Mouse (Mus musculus) intestine, embryonic 16.5 days (tissue): ENCODE data around the gene Mid1. TPM values are rescaled to one million over a fixed set of nuclear protein-coding genes. Genes with fewer than 3 reads are reported as not detected.
A peak's percentile ranks its signal among the peaks of the same experiment; 100 is the strongest.

ENCODE experiments used
- ATAC-seq: fragments of 200-750 bp; cut with Nextera tagmentation; 2 replicates; pipeline ENCODE4 v1.8.0; 2017; ENCODE audit warnings: moderate TSS enrichment, moderate library complexity
- H3K27ac ChIP-seq: fragments of 300-500 bp; sonication (generic); 2 replicates; pipeline ENCODE4 v1.5.1; 2014; ENCODE audit warnings: mild to moderate bottlenecking, low read length
- H3K27me3 ChIP-seq: fragments of 300-500 bp; sonication (generic); replicated peaks from 2 replicates; pipeline ENCODE4 v1.6.1; 2014; ENCODE audit warnings: low read length, control low read depth, mixed read lengths; ENCODE audit not compliant: control insufficient read depth, insufficient read depth
- H3K36me3 ChIP-seq: fragments of 300-500 bp; sonication (generic); 2 replicates; pipeline ENCODE4 v1.6.1; 2014; ENCODE audit warnings: low read length, control low read depth; ENCODE audit not compliant: control insufficient read depth, insufficient read depth
- H3K4me1 ChIP-seq: fragments of 300-500 bp; sonication (generic); 2 replicates; pipeline ENCODE4 v1.6.1; 2014; ENCODE audit warnings: low read length, control low read depth, mixed read lengths; ENCODE audit not compliant: control insufficient read depth, insufficient read depth
- H3K4me2 ChIP-seq: fragments of 300-500 bp; sonication (generic); 2 replicates; pipeline ENCODE4 v1.6.1; 2014; ENCODE audit warnings: low read depth, low read length, control low read depth
- H3K4me3 ChIP-seq: fragments of 300-500 bp; sonication (generic); 2 replicates; pipeline ENCODE4 v1.5.1; 2014; ENCODE audit warnings: mild to moderate bottlenecking, low read length
- H3K9ac ChIP-seq: fragments of 300-500 bp; sonication (generic); 2 replicates; pipeline ENCODE4 v1.6.1; 2014; ENCODE audit warnings: low read depth, low read length
- H3K9me3 ChIP-seq: fragments of 300-500 bp; sonication (generic); 2 replicates; pipeline ENCODE4 v1.6.1; 2016; ENCODE audit warnings: low read length, control low read depth; ENCODE audit not compliant: control insufficient read depth
- WGBS: fragments of 180-500 bp; shearing (Covaris S2); extraction: QIAGEN DNeasy Blood & Tissue Kit; methylation state at CpG from one replicate; pipeline ENCODE4 v1.1.7; 2014; 5-methylcytosine and 5-hydroxymethylcytosine counted together
- polyA plus RNA-seq: library from polyadenylated mRNA; unstranded; fragments of >200 nt; fragmentation: Nextera tagmentation; extraction: Ambion mirVana; gene quantifications from 2 replicates; pipeline ENCODE4 v1.2.1, GENCODE M21; 2015

The Mid1 gene
- polyA plus RNA-seq, 1 experiment from 2014 or later: 3.5 TPM

GRCm38 (mm10) chrX:169800238-169800637 is 115.2 kb downstream of the Mid1 start:
- 60% methylated on average over 4 of the region's 4 CpGs for WGBS
- Histone ChIP-seq H3K9me3 (no peaks in the 10 kb centered on the region), H3K36me3 (no peaks in the 10 kb centered on the region)

DNA sequence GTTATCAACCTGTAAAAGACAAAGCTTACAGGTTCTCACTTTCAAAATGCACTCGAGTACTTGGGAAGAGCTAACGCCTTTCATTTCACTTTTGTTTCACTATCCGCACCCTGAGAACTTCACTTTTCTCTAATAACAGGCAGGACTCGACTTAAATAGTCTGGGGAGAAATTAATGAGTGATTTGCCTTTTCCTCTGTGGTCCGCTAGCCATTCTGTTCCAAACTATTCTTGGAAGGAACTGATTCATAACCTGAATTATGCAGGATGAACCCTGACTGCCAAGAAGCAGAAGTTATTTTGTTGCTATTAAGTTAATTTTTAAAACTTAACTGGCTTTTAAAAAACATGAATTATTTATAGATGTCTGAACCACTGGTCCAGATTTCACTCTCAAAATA is 120.8 kb downstream of the Mid1 start:
- H3K27ac ChIP-seq: no peak overlapping the region

More at GRCm38 (mm10) chrX:169800238-169800637, 115.2 kb downstream of the Mid1 start:
- H3K27ac ChIP-seq: no peak overlapping the region
- no peak for ATAC-seq
- no peak overlapping the region for H3K4me3 ChIP-seq
- no peaks in the 10 kb centered on the region for H3K27me3 ChIP-seq
- H3K4me1 ChIP-seq: no peaks in the 10 kb centered on the region
- no peak overlapping the region for H3K4me2 ChIP-seq
- no peak overlapping the region for H3K9ac ChIP-seq

GRCm38 (mm10) chrX:169807744-169808143 is 122.7 kb downstream of the Mid1 start:
- no peaks in the 10 kb centered on the region for H3K27me3 ChIP-seq

More for the DNA sequence above, 120.8 kb downstream of the Mid1 start:
- Histone ChIP-seq H3K36me3 (no peaks in the 10 kb centered on the region), H3K4me3 (no peak overlapping the region), H3K4me2 (no peak overlapping the region), H3K4me1 (no peaks in the 10 kb centered on the region), H3K9ac (no peak overlapping the region), H3K9me3 (no peaks in the 10 kb centered on the region), H3K27me3 (no peaks in the 10 kb centered on the region)
- 63% methylated on average over 5 of the region's 5 CpGs for WGBS
- ATAC-seq: no peak

DNA sequence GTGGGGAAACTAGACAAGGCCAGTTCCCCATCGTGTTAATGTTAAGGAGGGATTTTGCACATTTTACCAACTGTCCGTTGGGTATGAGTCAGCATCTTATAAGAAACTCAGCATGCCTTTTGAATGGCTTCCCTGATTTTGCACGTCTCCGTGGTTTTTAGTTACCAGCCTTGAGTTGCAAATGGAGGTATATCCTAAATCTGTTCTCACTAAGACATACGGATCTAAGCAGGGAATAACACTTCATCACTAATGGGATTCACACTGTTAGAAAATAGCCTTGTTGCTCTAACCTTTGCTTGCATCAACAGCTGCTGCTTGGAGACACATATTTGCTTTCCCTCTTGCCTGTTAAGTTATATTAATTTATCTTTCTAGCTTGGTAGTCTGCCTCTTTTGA is 126.3 kb downstream of the Mid1 start:
- Histone ChIP-seq H3K9ac (no peak overlapping the region), H3K4me3 (no peak overlapping the region), H3K4me2 (no peak overlapping the region), H3K27me3 (no peaks in the 10 kb centered on the region), H3K27ac (no peak overlapping the region), H3K36me3 (no peaks in the 10 kb centered on the region), H3K9me3 (no peaks in the 10 kb centered on the region), H3K4me1 (no peaks in the 10 kb centered on the region)
- ATAC-seq: no peak
- WGBS: 59% methylated on average over 5 of the region's 5 CpGs

More at GRCm38 (mm10) chrX:169807744-169808143, 122.7 kb downstream of the Mid1 start:
- H3K4me1 ChIP-seq: no peaks in the 10 kb centered on the region
- H3K4me2 ChIP-seq: no peak overlapping the region
- no peak overlapping the region for H3K9ac ChIP-seq
- no peak overlapping the region for H3K27ac ChIP-seq
- ATAC-seq: no peak
- no peak overlapping the region for H3K4me3 ChIP-seq
- WGBS: 89% methylated on average over 3 of the region's 3 CpGs
- H3K36me3 ChIP-seq: no peaks in the 10 kb centered on the region
- H3K9me3 ChIP-seq: no peaks in the 10 kb centered on the region

GRCm38 (mm10) chrX:169811783-169812182 is 126.8 kb downstream of the Mid1 start:
- Histone ChIP-seq H3K4me3 (no peak overlapping the region), H3K27ac (no peak overlapping the region), H3K9me3 (no peaks in the 10 kb centered on the region), H3K9ac (no peak overlapping the region), H3K27me3 (no peaks in the 10 kb centered on the region), H3K36me3 (no peaks in the 10 kb centered on the region), H3K4me2 (no peak overlapping the region), H3K4me1 (no peaks in the 10 kb centered on the region)
- ATAC-seq: peak; percentile 81
- 67% methylated on average over 2 of the region's 2 CpGs for WGBS

- 58% methylated on average over 1 of the region's 1 CpGs for WGBS
- Histone ChIP-seq H3K36me3 (no peaks in the 10 kb centered on the region), H3K4me2 (no peak overlapping the region), H3K27ac (no peak overlapping the region), H3K9me3 (no peaks in the 10 kb centered on the region), H3K4me3 (no peak overlapping the region), H3K9ac (no peak overlapping the region), H3K4me1 (no peaks in the 10 kb centered on the region), H3K27me3 (no peaks in the 10 kb centered on the region)
- ATAC-seq: no peak
Measured at GRCm38 (mm10) chrX:169813673-169814072, 128.7 kb downstream of the Mid1 start.

- H3K9ac ChIP-seq: no peak overlapping the region
- no peak for ATAC-seq
Measured at GRCm38 (mm10) chrX:169826947-169827346, 141.9 kb downstream of the Mid1 start.

GRCm38 (mm10) chrX:169827720-169828119 is 142.7 kb downstream of the Mid1 start:
- H3K4me2 ChIP-seq: no peak overlapping the region
- WGBS: 46% methylated on average over 7 of the region's 7 CpGs

More at GRCm38 (mm10) chrX:169826947-169827346, 141.9 kb downstream of the Mid1 start:
- no peak overlapping the region for H3K4me2 ChIP-seq
- no peak overlapping the region for H3K27ac ChIP-seq
- H3K9me3 ChIP-seq: no peaks in the 10 kb centered on the region
- no peaks in the 10 kb centered on the region for H3K36me3 ChIP-seq
- 0 out of 2 replicates have a peak, but pooled peaks cover 3% of the 10 kb centered on the region for H3K27me3 ChIP-seq
- no peak overlapping the region for H3K4me3 ChIP-seq
- no peaks in the 10 kb centered on the region for H3K4me1 ChIP-seq
- 63% methylated on average over 10 of the region's 10 CpGs for WGBS

GRCm38 (mm10) chrX:169828136-169828535 is 143.1 kb downstream of the Mid1 start:
- Histone ChIP-seq H3K4me2 (no peak overlapping the region), H3K4me3 (no peak overlapping the region), H3K9me3 (no peaks in the 10 kb centered on the region), H3K27ac (no peak overlapping the region), H3K9ac (no peak overlapping the region), H3K36me3 (no peaks in the 10 kb centered on the region), H3K4me1 (no peaks in the 10 kb centered on the region), H3K27me3 (0 out of 2 replicates have a peak, but pooled peaks cover 3% of the 10 kb centered on the region)
- WGBS: 41% methylated on average over 5 of the region's 5 CpGs
- ATAC-seq: no peak

More at GRCm38 (mm10) chrX:169827720-169828119, 142.7 kb downstream of the Mid1 start:
- no peaks in the 10 kb centered on the region for H3K4me1 ChIP-seq
- no peak overlapping the region for H3K27ac ChIP-seq
- H3K9me3 ChIP-seq: no peaks in the 10 kb centered on the region
- no peak overlapping the region for H3K9ac ChIP-seq
- ATAC-seq: no peak
- no peaks in the 10 kb centered on the region for H3K36me3 ChIP-seq
- no peak overlapping the region for H3K4me3 ChIP-seq
- 0 out of 2 replicates have a peak, but pooled peaks cover 3% of the 10 kb centered on the region for H3K27me3 ChIP-seq

DNA sequence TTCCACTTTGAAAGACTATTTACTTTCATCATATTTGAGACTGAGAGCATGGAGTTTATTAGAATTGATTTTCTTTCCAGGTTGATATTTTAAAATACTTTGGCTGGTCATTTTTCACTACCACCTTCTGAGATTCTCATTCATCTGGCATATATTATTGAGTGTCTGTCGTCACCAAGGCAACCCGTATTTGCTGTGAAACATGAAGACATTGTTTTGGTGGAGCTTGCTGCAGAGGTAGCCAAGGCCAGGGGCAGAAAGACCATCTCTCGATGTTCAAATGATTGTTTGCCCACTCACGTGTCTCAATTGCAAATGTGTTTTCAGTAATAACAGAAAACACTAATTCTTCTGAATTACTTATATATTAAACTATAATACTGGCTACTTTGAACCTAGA is 145.1 kb downstream of the Mid1 start:
- 54% methylated on average over 4 of the region's 4 CpGs for WGBS
- H3K36me3 ChIP-seq: no peaks in the 10 kb centered on the region

More for the DNA sequence above, 145.1 kb downstream of the Mid1 start:
- no peak for ATAC-seq
- Histone ChIP-seq H3K27ac (no peak overlapping the region), H3K27me3 (0 out of 2 replicates have a peak, but pooled peaks cover 3% of the 10 kb centered on the region), H3K4me2 (no peak overlapping the region), H3K9ac (no peak overlapping the region), H3K9me3 (no peaks in the 10 kb centered on the region), H3K4me1 (no peaks in the 10 kb centered on the region), H3K4me3 (no peak overlapping the region)
